Mouse (Mus musculus): ENCODE results near the gene Ranbp2.

- TF ChIP-seq CTCF (IDR thresholded peaks at IDR 0.05; ENCODE audit: control insufficient read depth, insufficient read depth, insufficient replicate concordance, low read depth, low read length) (no peak), POLR2A (IDR thresholded peaks at IDR 0.05; ENCODE audit: control insufficient read depth, low read depth, low read length) (no peak)
These were observed 51.8 kb downstream of the Ranbp2 start for GRCm38 (mm10) chr10:58498516-58498915.
